Mouse (Mus musculus) retina, postnatal 1 day (tissue): ENCODE measurements around the gene Dlx5.

ENCODE experiments used
- DNase-seq: peaks from one replicate; pipeline ENCODE4 v3.0.0-alpha.2; 2012

Dlx5 gene

DNA sequence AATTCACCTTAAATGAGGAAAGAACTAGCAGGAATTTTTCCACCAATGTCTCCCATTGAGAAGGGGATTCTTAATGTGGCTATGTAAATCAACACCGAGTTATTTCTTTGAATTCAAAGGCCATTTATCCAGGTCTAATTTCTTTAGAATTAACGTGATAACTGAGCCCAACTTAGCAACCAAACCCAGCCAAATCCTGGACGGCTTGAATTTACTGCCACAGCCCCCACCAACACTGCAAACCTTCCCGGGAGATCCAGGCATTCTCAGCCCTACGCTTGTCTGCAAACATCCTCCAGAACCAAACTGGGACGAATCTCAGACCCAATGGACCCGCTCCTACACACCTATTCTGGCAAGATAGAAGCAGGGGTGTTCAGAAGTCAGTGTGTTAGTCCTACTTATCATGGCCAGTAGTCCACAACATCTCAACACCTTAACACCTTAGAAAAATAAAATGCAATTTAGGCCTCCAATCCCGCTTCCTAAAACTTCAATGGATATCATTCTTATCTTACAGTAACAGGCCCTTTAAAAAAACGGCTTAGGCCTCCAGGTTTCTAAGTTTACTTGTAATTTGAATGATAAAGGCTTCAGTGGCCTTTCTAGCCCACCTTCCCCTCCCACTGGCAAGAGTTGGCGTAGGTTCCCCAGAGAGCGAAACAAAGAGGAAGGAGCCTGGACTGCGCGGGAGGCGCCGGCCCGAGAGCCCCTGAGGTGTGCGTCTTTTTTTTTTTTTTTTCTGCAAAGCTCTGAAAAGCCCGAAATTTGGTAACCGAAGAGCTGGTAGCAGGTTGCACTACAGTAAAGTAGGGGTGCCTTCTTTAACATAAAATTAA, 22.6 kb downstream of the Dlx5 start:
- no peak for DNase-seq

- no peak for DNase-seq
Measured at GRCm38 (mm10) chr6:6858571-6858970, 23.3 kb downstream of the Dlx5 start.

DNA sequence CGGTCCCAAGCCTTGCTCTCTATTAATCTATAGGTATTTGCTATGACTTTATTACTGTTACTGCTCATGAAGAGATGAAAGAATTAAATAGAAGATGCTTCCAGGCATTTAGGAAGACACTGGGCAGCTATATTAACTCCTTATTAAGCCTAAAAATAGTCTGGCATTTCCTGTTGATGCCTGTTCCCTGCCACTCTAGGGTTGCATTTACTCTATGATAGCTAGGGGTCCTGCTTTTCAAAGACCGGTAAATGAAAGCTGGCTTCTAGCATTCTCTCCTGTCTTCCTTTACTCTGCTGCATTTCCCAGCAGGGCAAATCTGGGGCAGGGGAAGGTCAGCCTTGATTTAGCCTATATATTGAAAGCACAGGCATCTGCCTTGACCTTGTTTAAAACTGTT, 24.1 kb downstream of the Dlx5 start:
- peak; percentile 12 for DNase-seq

DNA sequence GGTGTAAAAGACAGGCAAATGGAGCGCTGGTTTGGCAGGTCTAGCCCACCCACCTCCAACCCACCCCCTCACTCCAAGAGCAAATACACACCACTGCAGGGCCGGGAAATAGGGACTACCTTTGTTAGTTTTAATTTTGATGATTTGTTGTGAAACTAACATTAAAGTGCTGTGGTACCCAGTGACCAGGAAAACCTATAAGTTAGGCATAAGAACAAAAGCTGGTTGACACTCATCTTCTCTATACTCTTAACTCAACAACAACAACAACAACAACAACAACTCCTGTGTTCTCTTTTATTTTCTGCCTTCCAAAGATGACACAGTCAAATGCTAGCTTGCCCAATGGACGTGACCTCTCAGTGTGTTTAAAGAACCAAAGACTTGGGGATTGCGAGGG, 25.0 kb downstream of the Dlx5 start:
- no peak for DNase-seq

GRCm38 (mm10) chr6:6856316-6856715, 25.6 kb downstream of the Dlx5 start:
- DNase-seq: peak; percentile 7

- DNase-seq: peak; percentile 5
Measured at GRCm38 (mm10) chr6:6855746-6856185, 26.1 kb downstream of the Dlx5 start.

DNA sequence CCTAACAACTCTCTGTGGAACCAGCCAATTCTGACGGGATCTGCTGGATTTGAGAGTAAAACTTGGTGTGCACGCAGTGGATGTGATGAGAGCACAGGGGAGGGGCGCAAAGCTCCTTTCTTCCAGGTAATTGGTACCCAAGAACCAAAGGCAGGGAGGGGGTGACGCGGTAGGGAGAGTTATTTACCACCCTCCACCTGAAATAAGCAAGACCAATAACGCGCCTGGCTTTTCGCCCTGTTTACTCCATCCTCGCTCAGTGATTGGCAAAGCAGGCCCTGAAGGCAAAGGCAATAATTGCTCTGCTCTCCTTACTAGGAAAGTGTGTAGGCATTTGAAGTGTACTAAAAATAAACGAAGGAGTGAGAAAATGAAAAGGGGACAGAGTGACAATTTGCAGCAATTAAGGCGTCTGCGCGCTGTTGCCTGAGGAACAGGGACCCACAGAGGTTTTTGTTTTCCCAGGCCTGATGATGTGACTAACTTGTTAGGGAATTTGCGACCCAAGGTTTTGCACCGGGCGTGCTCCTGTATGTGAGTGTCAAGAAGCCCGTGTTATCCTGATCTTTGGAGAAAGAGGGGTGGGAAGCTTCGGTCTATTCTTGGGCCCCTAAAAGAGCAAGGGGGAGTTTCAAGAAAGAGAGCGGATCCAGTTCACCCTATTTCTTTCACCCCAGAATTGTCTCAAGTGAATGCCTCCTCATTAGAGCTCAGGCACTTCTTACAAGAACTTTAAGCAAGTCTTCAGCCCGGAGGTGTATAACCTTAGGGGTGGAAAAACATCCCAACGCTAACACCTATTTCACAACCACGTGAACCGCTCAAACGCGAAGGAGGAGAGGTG, 26.8 kb downstream of the Dlx5 start:
- peak; percentile 12 for DNase-seq

DNA sequence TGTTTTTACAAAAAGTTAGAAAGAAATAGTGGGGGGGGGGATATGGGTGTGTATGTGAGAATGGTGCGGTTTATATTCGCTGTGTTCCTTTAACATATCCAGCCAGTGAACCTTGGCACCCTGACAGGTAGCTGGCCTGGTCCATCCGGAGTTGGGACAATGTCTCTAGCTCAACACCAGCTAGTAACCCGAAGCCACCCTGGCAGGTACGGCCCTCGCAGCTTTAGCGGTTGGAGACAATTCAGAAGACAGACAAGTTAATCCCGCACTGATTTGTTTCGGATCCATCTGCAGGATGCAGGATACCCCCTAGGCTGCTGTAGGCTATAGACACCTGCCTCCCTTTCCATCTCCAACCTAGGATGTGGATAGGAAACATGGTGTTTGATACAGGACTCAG, 27.7 kb downstream of the Dlx5 start:
- no peak for DNase-seq

- no peak for DNase-seq
Measured at GRCm38 (mm10) chr6:6852944-6853343, 28.9 kb downstream of the Dlx5 start.

DNA sequence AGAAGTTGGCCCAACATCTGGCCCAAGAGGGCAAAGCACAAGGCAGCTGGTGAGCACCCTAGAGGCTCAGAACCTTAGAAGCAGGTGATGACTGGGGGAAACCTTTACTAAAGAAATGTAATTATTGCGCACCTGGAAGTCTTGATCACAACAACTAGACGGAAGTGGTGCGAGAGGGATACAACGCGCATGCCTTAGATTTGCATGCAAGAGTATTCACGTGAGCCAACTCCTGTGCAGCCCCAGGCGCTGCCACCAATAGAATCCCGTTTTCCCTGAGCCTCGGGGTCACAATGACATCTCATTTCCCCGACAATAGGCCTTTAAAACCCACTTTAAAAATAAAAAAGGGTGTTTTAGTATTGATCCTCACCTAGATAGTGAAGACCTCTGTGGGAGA, 30.7 kb downstream of the Dlx5 start:
- DNase-seq: no peak

GRCm38 (mm10) chr6:6850324-6851060, 31.4 kb downstream of the Dlx5 start:
- DNase-seq: no peak

GRCm38 (mm10) chr6:6849744-6850143, 32.1 kb downstream of the Dlx5 start:
- no peak for DNase-seq

GRCm38 (mm10) chr6:6848541-6848940, 33.3 kb downstream of the Dlx5 start:
- no peak for DNase-seq

DNA sequence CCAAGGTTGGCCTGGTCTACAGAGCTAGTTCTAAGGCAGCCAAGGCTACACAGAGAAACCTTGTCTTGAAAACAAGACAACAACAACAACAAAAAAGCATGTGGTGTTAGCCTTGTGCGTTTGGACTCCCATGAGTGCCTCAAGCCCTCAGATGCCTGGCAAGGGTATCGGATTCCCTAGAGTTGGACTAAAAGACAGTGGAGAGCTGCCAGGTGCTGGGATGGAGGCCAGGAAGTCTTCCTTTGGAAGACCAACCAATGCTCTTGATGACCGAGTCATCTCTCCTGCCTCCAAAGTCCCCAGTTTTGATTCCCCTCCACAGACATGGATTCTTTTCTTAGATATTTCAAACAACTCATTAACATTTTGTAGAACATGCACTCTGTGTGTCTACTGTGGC, 48.6 kb downstream of the Dlx5 start:
- no peak for DNase-seq

DNA sequence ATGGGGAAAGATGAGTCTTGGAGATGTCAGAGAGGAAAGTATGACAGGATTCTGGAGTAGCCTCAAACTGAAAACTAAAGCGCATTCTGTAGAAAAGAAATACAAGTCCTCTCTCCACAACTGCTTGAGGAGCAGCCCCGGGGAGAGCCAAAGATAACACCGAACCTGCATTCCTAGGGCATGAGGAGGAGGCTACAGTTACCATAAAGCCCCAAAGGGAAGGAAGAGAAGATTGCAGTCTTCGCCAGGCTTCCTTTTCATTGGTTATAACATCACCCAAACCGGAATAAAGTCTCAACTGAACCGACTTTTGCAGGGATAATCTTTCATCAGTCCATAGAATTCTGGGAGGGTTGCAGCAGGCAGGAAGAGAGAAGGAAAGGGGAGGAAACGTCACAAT, 51.4 kb downstream of the Dlx5 start:
- DNase-seq: no peak
